Mouse (Mus musculus): ENCODE data around the gene Rel.
A peak's percentile ranks its signal among the peaks of the same experiment; 100 is the strongest.

The Rel gene

GRCm38 (mm10) chr11:23741386-23741785 is 29.4 kb downstream of the Rel start:
- no peak for DNase-seq

- DNase-seq, result no peak
Measured at GRCm38 (mm10) chr11:23740895-23741294, 29.9 kb downstream of the Rel start.

GRCm38 (mm10) chr11:23735820-23736470 is 34.8 kb downstream of the Rel start:
- peak; percentile 43 for DNase-seq

GRCm38 (mm10) chr11:23734749-23735286 is 36.0 kb downstream of the Rel start:
- no peak for DNase-seq

- DNase-seq, result no peak
Measured at GRCm38 (mm10) chr11:23732840-23733239, 37.9 kb downstream of the Rel start.

GRCm38 (mm10) chr11:23730120-23730519 is 40.6 kb downstream of the Rel start:
- no peak for DNase-seq

- DNase-seq, result no peak
Measured at GRCm38 (mm10) chr11:23728186-23728585, 42.6 kb downstream of the Rel start.

- DNase-seq, result no peak
Measured at GRCm38 (mm10) chr11:23726441-23726840, 44.3 kb downstream of the Rel start.

GRCm38 (mm10) chr11:23725850-23726249 is 44.9 kb downstream of the Rel start:
- no peak for DNase-seq

GRCm38 (mm10) chr11:23722326-23722725 is 48.4 kb downstream of the Rel start:
- DNase-seq, result no peak

- DNase-seq, result no peak
Measured at GRCm38 (mm10) chr11:23719825-23720224, 50.9 kb downstream of the Rel start.

- no peak for DNase-seq
Measured at GRCm38 (mm10) chr11:23718856-23719255, 51.9 kb downstream of the Rel start.

GRCm38 (mm10) chr11:23712299-23712698 is 58.5 kb downstream of the Rel start:
- no peak for DNase-seq

GRCm38 (mm10) chr11:23704604-23705294 is 66.0 kb downstream of the Rel start:
- no peak for DNase-seq

- no peak for DNase-seq
Measured at GRCm38 (mm10) chr11:23701831-23702230, 68.9 kb downstream of the Rel start.

GRCm38 (mm10) chr11:23699414-23700095 is 71.2 kb downstream of the Rel start:
- DNase-seq, result no peak

- DNase-seq, result no peak
Measured at GRCm38 (mm10) chr11:23698526-23698925, 72.2 kb downstream of the Rel start.

GRCm38 (mm10) chr11:23695847-23696246 is 74.9 kb downstream of the Rel start:
- DNase-seq, result no peak

GRCm38 (mm10) chr11:23693286-23693685 is 77.5 kb downstream of the Rel start:
- no peak for DNase-seq

GRCm38 (mm10) chr11:23688060-23688459 is 82.7 kb downstream of the Rel start:
- no peak for DNase-seq

All from cerebellum, adult 9-11 months (tissue).